ENCODE assay signal across 30 mouse cellular contexts in genomic region chr8:44766111-44766873, GRCm38 (mm10).
DNase-seq lines count a peak whose midpoint lies in the region; ATAC-seq and TF ChIP-seq lines count a peak whose summit lies in the region.
"Had no signal": no experiment of that assay in that cellular context is flagged by ENCODE, and none has a peak within 500 bp of the region (broad histone marks: within the 10 kb centered on the region; RNA-seq: fewer than 3 reads in every experiment).

No protein-coding gene starts in this region.

- no peak overlapping the region for H3K9ac ChIP-seq in kidney, embryonic 15.5 days
- H3K9ac ChIP-seq in liver, postnatal 0 days (replicated peaks): no peak overlapping the region
- no peak overlapping the region for H3K9ac ChIP-seq in liver, embryonic 11.5 days (ENCODE audit: low read depth, low read length)
- H3K9ac ChIP-seq: embryonic facial prominence, embryonic 12.5 days; forebrain, embryonic 15.5 days; heart, embryonic 15.5 days; hindbrain, embryonic 12.5 days; limb, embryonic 12.5 days; liver, embryonic 12.5 days; midbrain, embryonic 13.5 days had no signal

- H3K4me2 ChIP-seq in kidney, embryonic 15.5 days: peak overlapping the region; percentile 36
- H3K4me2 ChIP-seq in liver, postnatal 0 days (ENCODE audit: low read depth, low read length): no peak overlapping the region
- no peak overlapping the region for H3K4me2 ChIP-seq in liver, embryonic 11.5 days
- H3K4me2 ChIP-seq: embryonic facial prominence, embryonic 12.5 days; forebrain, embryonic 15.5 days; heart, embryonic 15.5 days; hindbrain, embryonic 12.5 days; limb, embryonic 12.5 days; liver, embryonic 12.5 days; midbrain, embryonic 13.5 days had no signal

- peak; percentile 5 for DNase-seq in embryo, embryonic 11.5 days (ENCODE audit: low read depth, low spot score)
- no peak for DNase-seq in embryo, embryonic 11 days
- no peak for DNase-seq in kidney, postnatal 10 days
- no peak for DNase-seq in liver, postnatal 0 days
- no peak for DNase-seq in liver, embryonic 11.5 days (ENCODE audit: low spot score)
- no peak for DNase-seq in B cell, adult 2 months
- DNase-seq: adrenal gland, postnatal 10 days; cerebellum, adult 11 months; cerebellum, adult 9-11 months; gastrocnemius, postnatal 25 days; heart, adult 11 months; kidney, postnatal 14 days; lung, adult 2 months; lung, postnatal 36 days; retina, postnatal 1 day; right cerebral cortex, postnatal 14 days; thymus, postnatal 4 days had no signal

- no peak overlapping the region for H3K4me3 ChIP-seq in kidney, embryonic 15.5 days (replicated peaks)
- H3K4me3 ChIP-seq in liver, postnatal 0 days (ENCODE audit: low read depth, low read length): no peak overlapping the region
- no peak overlapping the region for H3K4me3 ChIP-seq in liver, embryonic 11.5 days (ENCODE audit: low read depth, low read length)
- H3K4me3 ChIP-seq: embryonic facial prominence, embryonic 12.5 days; forebrain, embryonic 10.5 days; forebrain, embryonic 15.5 days; heart, embryonic 10.5 days; heart, embryonic 15.5 days; hindbrain, embryonic 12.5 days; limb, embryonic 12.5 days; liver, embryonic 12.5 days; megakaryocyte, embryonic 14.5 days; midbrain, embryonic 13.5 days had no signal

- TF ChIP-seq CTCF in liver, postnatal 0 days (IDR thresholded peaks at IDR 0.05; ENCODE audit: low read depth): no peak

- ATAC-seq in kidney, embryonic 15.5 days (replicated peaks; ENCODE audit: low FRiP score): peak; percentile 79
- peak; percentile 35; the same call in 1 of the 2 replicates for ATAC-seq in liver, postnatal 0 days
- ATAC-seq in liver, embryonic 11.5 days (replicated peaks; ENCODE audit: low FRiP score): no peak
- ATAC-seq in common myeloid progenitor, adult 5-6 weeks (replicated peaks; ENCODE audit: low read depth, poor library complexity, severe bottlenecking): peak; percentile 42; the same call in 1 of the 2 replicates
- ATAC-seq: CD4-positive, CD25-positive, alpha-beta regulatory T cell, adult 4 months; forebrain, embryonic 15.5 days; liver, embryonic 12.5 days; midbrain, embryonic 13.5 days had no signal

- WGBS in kidney, embryonic 15.5 days: 17% methylated on average over 12 of the region's 12 CpGs
- 68% methylated on average over 12 of the region's 12 CpGs for WGBS in liver, postnatal 0 days (ENCODE audit: insufficient replicate concordance)
- 82% methylated on average over 12 of the region's 12 CpGs for WGBS in liver, embryonic 11.5 days

- no peak overlapping the region for H3K27ac ChIP-seq in kidney, embryonic 15.5 days
- H3K27ac ChIP-seq in liver, postnatal 0 days (ENCODE audit: low read depth): no peak overlapping the region
- H3K27ac ChIP-seq in liver, embryonic 11.5 days (ENCODE audit: low read depth, low read length): no peak overlapping the region
- H3K27ac ChIP-seq: forebrain, embryonic 10.5 days; forebrain, embryonic 15.5 days; heart, embryonic 10.5 days; heart, embryonic 15.5 days; hindbrain, embryonic 12.5 days; limb, embryonic 12.5 days; liver, embryonic 12.5 days; midbrain, embryonic 13.5 days had no signal

- H3K4me1 ChIP-seq in kidney, embryonic 15.5 days: peaks cover 12% of the 10 kb centered on the region
- H3K4me1 ChIP-seq in liver, postnatal 0 days (ENCODE audit: insufficient read depth): no peaks in the 10 kb centered on the region
- H3K4me1 ChIP-seq in liver, embryonic 11.5 days (replicated peaks; ENCODE audit: control insufficient read depth, insufficient read depth, low read length): no peaks in the 10 kb centered on the region
- H3K4me1 ChIP-seq: embryonic facial prominence, embryonic 12.5 days; forebrain, embryonic 10.5 days; forebrain, embryonic 15.5 days; heart, embryonic 10.5 days; heart, embryonic 15.5 days; hindbrain, embryonic 12.5 days; limb, embryonic 12.5 days; liver, embryonic 12.5 days; megakaryocyte, embryonic 14.5 days; midbrain, embryonic 13.5 days had no signal

- TF ChIP-seq EP300 in liver, postnatal 0 days (IDR thresholded peaks at IDR 0.05; ENCODE audit: low read depth): no peak

- no peaks in the 10 kb centered on the region for H3K36me3 ChIP-seq in kidney, embryonic 15.5 days
- H3K36me3 ChIP-seq in liver, postnatal 0 days (replicated peaks; ENCODE audit: insufficient read depth, low read length): no peaks in the 10 kb centered on the region
- no peaks in the 10 kb centered on the region for H3K36me3 ChIP-seq in liver, embryonic 11.5 days (ENCODE audit: control insufficient read depth, insufficient read depth, low read length)
- H3K36me3 ChIP-seq: embryonic facial prominence, embryonic 12.5 days; forebrain, embryonic 10.5 days; forebrain, embryonic 15.5 days; heart, embryonic 10.5 days; heart, embryonic 15.5 days; hindbrain, embryonic 12.5 days; limb, embryonic 12.5 days; liver, embryonic 12.5 days; midbrain, embryonic 13.5 days had no signal

- no peaks in the 10 kb centered on the region for H3K9me3 ChIP-seq in kidney, embryonic 15.5 days (replicated peaks)
- H3K9me3 ChIP-seq in liver, postnatal 0 days (ENCODE audit: low read length): no peaks in the 10 kb centered on the region
- no peaks in the 10 kb centered on the region for H3K9me3 ChIP-seq in liver, embryonic 11.5 days (ENCODE audit: control insufficient read depth, low read length)
- H3K9me3 ChIP-seq: embryonic facial prominence, embryonic 12.5 days; forebrain, embryonic 10.5 days; forebrain, embryonic 15.5 days; heart, embryonic 10.5 days; heart, embryonic 15.5 days; hindbrain, embryonic 12.5 days; limb, embryonic 12.5 days; liver, embryonic 12.5 days; midbrain, embryonic 13.5 days had no signal

- H3K27me3 ChIP-seq in kidney, embryonic 15.5 days: no peaks in the 10 kb centered on the region
- H3K27me3 ChIP-seq in liver, postnatal 0 days (ENCODE audit: insufficient read depth, low read length): no peaks in the 10 kb centered on the region
- no peaks in the 10 kb centered on the region for H3K27me3 ChIP-seq in liver, embryonic 11.5 days (replicated peaks; ENCODE audit: control insufficient read depth, insufficient read depth, low read length)
- H3K27me3 ChIP-seq: embryonic facial prominence, embryonic 12.5 days; forebrain, embryonic 15.5 days; heart, embryonic 15.5 days; hindbrain, embryonic 12.5 days; limb, embryonic 12.5 days; liver, embryonic 12.5 days; megakaryocyte, embryonic 14.5 days; midbrain, embryonic 13.5 days had no signal
